Mouse (Mus musculus) erythroid progenitor cell, adult 5-6 weeks (primary cell): ENCODE data around the gene Fuk. TPM values are rescaled to one million over a fixed set of nuclear protein-coding genes. Genes with fewer than 3 reads are reported as not detected.
"Not testable (repeated sequence)": the region's sequence is repeated elsewhere in the genome, so short reads cannot be mapped to it uniquely, and the experiment has no call there.

Source experiments
- ATAC-seq: replicated peaks from 2 replicates; pipeline ENCODE4 v1.8.0; 2016; ENCODE audit warnings: moderate number of reproducible peaks, mild to moderate bottlenecking, moderate TSS enrichment, inconsistent platforms; ENCODE audit not compliant: poor library complexity, low FRiP score, severe bottlenecking
- total RNA-seq, 2 experiments: library from RNA; stranded (forward) in 1 of 2; stranded (reverse) in 1 of 2; fragments of 150-400 nt in 1 of 2; fragments of 186-747, 209-891 nt in 1 of 2; gene quantifications; 2 replicates each; pipeline versions ENCODE4 v1.2.3 to v1.2.4; 2015 to 2017; ENCODE audit warnings: low replicate concordance in 2 of 2

Gene Fuk
- total RNA-seq, 2 experiments from 2014 or later: 0.42 to 1.4 TPM

GRCm38 (mm10) chr8:110887551-110887950, 14.7 kb downstream of the Fuk start:
- no peak for ATAC-seq

GRCm38 (mm10) chr8:110886634-110887033, 15.7 kb downstream of the Fuk start:
- no peak for ATAC-seq

GRCm38 (mm10) chr8:110883824-110884223, 18.5 kb downstream of the Fuk start:
- ATAC-seq: no peak

GRCm38 (mm10) chr8:110881741-110882310, 20.5 kb downstream of the Fuk start:
- ATAC-seq: no peak

- ATAC-seq: no peak
These were observed 24.4 kb downstream of the Fuk start for GRCm38 (mm10) chr8:110877862-110878261.

GRCm38 (mm10) chr8:110870501-110870900, 31.8 kb downstream of the Fuk start:
- no peak for ATAC-seq

GRCm38 (mm10) chr8:110861347-110862025, 40.8 kb downstream of the Fuk start:
- ATAC-seq: not testable (repeated sequence)

- ATAC-seq: peak; percentile 72
These were observed 42.4 kb downstream of the Fuk start for GRCm38 (mm10) chr8:110859651-110860501.

GRCm38 (mm10) chr8:110856760-110857461, 45.4 kb downstream of the Fuk start:
- no peak for ATAC-seq

- ATAC-seq: not testable (repeated sequence)
These were observed 46.2 kb downstream of the Fuk start for GRCm38 (mm10) chr8:110856073-110856472.

GRCm38 (mm10) chr8:110851186-110851585, 51.1 kb downstream of the Fuk start:
- ATAC-seq: no peak

GRCm38 (mm10) chr8:110847645-110848495, 54.4 kb downstream of the Fuk start:
- ATAC-seq: no peak

- ATAC-seq: peak; percentile 7; the same call in 1 of the 2 replicates
These were observed 55.1 kb downstream of the Fuk start for GRCm38 (mm10) chr8:110847171-110847549.

GRCm38 (mm10) chr8:110846405-110847170, 55.7 kb downstream of the Fuk start, which contains the start of the genes Cog4 and Sf3b3:
Cog4 (plus strand) TSS chr8:110846600.
Sf3b3 (minus strand) TSS chr8:110846787.
- peak; percentile 98 for ATAC-seq

- ATAC-seq: no peak; the same call in 1 of the 2 replicates
These were observed 56.4 kb downstream of the Fuk start for GRCm38 (mm10) chr8:110845821-110846404.

GRCm38 (mm10) chr8:110844941-110845340, 57.3 kb downstream of the Fuk start:
- ATAC-seq: no peak

- ATAC-seq: no peak
These were observed 59.1 kb downstream of the Fuk start for GRCm38 (mm10) chr8:110843207-110843606.

- no peak for ATAC-seq
These were observed 60.2 kb downstream of the Fuk start for GRCm38 (mm10) chr8:110842012-110842574.
